ENCODE assay signal across 18 mouse cellular contexts in the genomic region with DNA sequence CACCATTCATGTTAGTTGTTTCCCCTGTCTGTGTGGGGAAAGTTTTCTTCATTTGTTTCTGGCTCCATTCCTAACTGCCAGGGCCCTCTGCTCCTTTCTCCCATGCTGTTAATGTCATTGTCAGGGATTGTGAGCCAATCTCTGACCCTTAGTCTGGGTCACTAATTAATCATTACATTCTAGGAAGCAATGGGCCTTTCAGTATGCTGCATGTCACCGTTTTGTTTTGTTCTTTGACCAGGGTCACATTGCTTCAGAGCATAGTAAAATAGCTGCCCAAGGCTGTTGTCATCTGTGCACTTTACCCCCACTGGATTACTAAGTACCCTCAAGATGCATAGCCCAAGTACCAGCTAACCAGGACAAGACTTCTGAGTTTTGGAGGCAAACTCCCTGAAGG. TPM values are rescaled to one million over a fixed set of nuclear protein-coding genes. Genes with fewer than 3 reads are reported as not detected.
A peak's percentile ranks its signal among the peaks of the same experiment; 100 is the strongest.
DNase-seq lines count a peak whose midpoint lies in the region; ATAC-seq lines count a peak whose summit lies in the region.
"Had no signal": no experiment of that assay in that cellular context is flagged by ENCODE, and none has a peak within 500 bp of the region (broad histone marks: within the 10 kb centered on the region; RNA-seq: fewer than 3 reads in every experiment).

No protein-coding gene starts in this region.

- no peaks in the 10 kb centered on the region for H3K27me3 ChIP-seq in liver, embryonic 13.5 days
- peaks cover 2% of the 10 kb centered on the region; the same call in 1 of the 2 replicates for H3K27me3 ChIP-seq in liver, embryonic 11.5 days (replicated peaks; ENCODE audit: control insufficient read depth, insufficient read depth, low read length)
- no peaks in the 10 kb centered on the region for H3K27me3 ChIP-seq in forebrain, embryonic 13.5 days
- peaks cover 18% of the 10 kb centered on the region; the same call in 1 of the 2 replicates for H3K27me3 ChIP-seq in hindbrain, embryonic 13.5 days
- H3K27me3 ChIP-seq: stomach, embryonic 15.5 days had no signal

- H3K36me3 ChIP-seq in liver, embryonic 13.5 days: no peaks in the 10 kb centered on the region
- H3K36me3 ChIP-seq in liver, embryonic 11.5 days (ENCODE audit: control insufficient read depth, insufficient read depth, low read length): no peaks in the 10 kb centered on the region
- H3K36me3 ChIP-seq in forebrain, embryonic 13.5 days (ENCODE audit: poor library complexity, severe bottlenecking): no peaks in the 10 kb centered on the region
- no peaks in the 10 kb centered on the region for H3K36me3 ChIP-seq in hindbrain, embryonic 13.5 days
- H3K36me3 ChIP-seq: heart, embryonic 13.5 days; limb, embryonic 13.5 days; neural tube, embryonic 12.5 days; stomach, embryonic 15.5 days had no signal

- no peak overlapping the region for H3K27ac ChIP-seq in liver, embryonic 13.5 days
- H3K27ac ChIP-seq in liver, embryonic 11.5 days (ENCODE audit: low read depth, low read length): no peak overlapping the region
- no peak overlapping the region for H3K27ac ChIP-seq in forebrain, embryonic 13.5 days
- H3K27ac ChIP-seq in hindbrain, embryonic 13.5 days: no peak overlapping the region
- H3K27ac ChIP-seq: heart, embryonic 13.5 days; limb, embryonic 13.5 days; macrophage; neural tube, embryonic 12.5 days; stomach, embryonic 15.5 days had no signal

- DNase-seq in liver, embryonic 13.5 days: no peak
- no peak for DNase-seq in liver, embryonic 11.5 days (ENCODE audit: low spot score)
- DNase-seq in kidney, adult 9 months: peak; percentile 78
- DNase-seq in kidney, postnatal 36 days: peak; percentile 15 to 63
- DNase-seq in lung, postnatal 36 days: peak; percentile 27
- no peak for DNase-seq in right cerebral cortex, postnatal 36 days (ENCODE audit: low spot score in 2 of 2)
- DNase-seq: cerebellum, adult 9-11 months; heart, postnatal 4 days; thymus, adult 2 months had no signal

- H3K4me1 ChIP-seq in liver, embryonic 13.5 days (replicated peaks): no peaks in the 10 kb centered on the region
- H3K4me1 ChIP-seq in liver, embryonic 11.5 days (replicated peaks; ENCODE audit: control insufficient read depth, insufficient read depth, low read length): no peaks in the 10 kb centered on the region
- H3K4me1 ChIP-seq in forebrain, embryonic 13.5 days: no peaks in the 10 kb centered on the region
- H3K4me1 ChIP-seq in hindbrain, embryonic 13.5 days (replicated peaks): no peaks in the 10 kb centered on the region
- H3K4me1 ChIP-seq: heart, embryonic 13.5 days; limb, embryonic 13.5 days; neural tube, embryonic 12.5 days; stomach, embryonic 15.5 days had no signal

- 31% methylated on average over 1 of the region's 1 CpGs for WGBS in liver, embryonic 13.5 days (ENCODE audit: insufficient replicate concordance)
- WGBS in liver, embryonic 11.5 days: 56% methylated on average over 1 of the region's 1 CpGs
- 33% methylated on average over 1 of the region's 1 CpGs for WGBS in forebrain, embryonic 13.5 days
- 27% methylated on average over 1 of the region's 1 CpGs for WGBS in hindbrain, embryonic 13.5 days

- 0 out of 2 replicates have a peak, but pooled peaks have one; percentile 43 for ATAC-seq in liver, embryonic 13.5 days (ENCODE audit: low read depth)
- ATAC-seq in liver, embryonic 11.5 days (replicated peaks; ENCODE audit: low FRiP score): no peak; the same call in 1 of the 2 replicates
- no peak for ATAC-seq in forebrain, embryonic 13.5 days
- ATAC-seq in hindbrain, embryonic 13.5 days (ENCODE audit: low FRiP score): no peak
- ATAC-seq: forebrain, embryonic 14.5 days had no signal

- no peak overlapping the region for H3K9ac ChIP-seq in liver, embryonic 13.5 days
- H3K9ac ChIP-seq in liver, embryonic 11.5 days (ENCODE audit: low read depth, low read length): no peak overlapping the region
- no peak overlapping the region for H3K9ac ChIP-seq in forebrain, embryonic 13.5 days
- no peak overlapping the region for H3K9ac ChIP-seq in hindbrain, embryonic 13.5 days
- H3K9ac ChIP-seq: heart, embryonic 13.5 days; limb, embryonic 13.5 days; neural tube, embryonic 12.5 days; stomach, embryonic 15.5 days had no signal

- H3K9me3 ChIP-seq in liver, embryonic 13.5 days (replicated peaks): no peaks in the 10 kb centered on the region
- H3K9me3 ChIP-seq in liver, embryonic 11.5 days (ENCODE audit: control insufficient read depth, low read length): no peaks in the 10 kb centered on the region
- H3K9me3 ChIP-seq in forebrain, embryonic 13.5 days (replicated peaks): no peaks in the 10 kb centered on the region
- H3K9me3 ChIP-seq in hindbrain, embryonic 13.5 days: no peaks in the 10 kb centered on the region
- H3K9me3 ChIP-seq: heart, embryonic 13.5 days; limb, embryonic 13.5 days; neural tube, embryonic 12.5 days; stomach, embryonic 15.5 days had no signal

- no peak overlapping the region for H3K4me3 ChIP-seq in liver, embryonic 13.5 days (replicated peaks)
- no peak overlapping the region for H3K4me3 ChIP-seq in liver, embryonic 11.5 days (ENCODE audit: low read depth, low read length)
- H3K4me3 ChIP-seq in forebrain, embryonic 13.5 days: no peak overlapping the region
- H3K4me3 ChIP-seq in hindbrain, embryonic 13.5 days: no peak overlapping the region
- H3K4me3 ChIP-seq: heart, embryonic 13.5 days; limb, embryonic 13.5 days; neural tube, embryonic 12.5 days; stomach, embryonic 15.5 days had no signal

- H3K4me2 ChIP-seq in liver, embryonic 13.5 days: no peak overlapping the region
- H3K4me2 ChIP-seq in liver, embryonic 11.5 days: no peak overlapping the region
- no peak overlapping the region for H3K4me2 ChIP-seq in forebrain, embryonic 13.5 days
- H3K4me2 ChIP-seq in hindbrain, embryonic 13.5 days: no peak overlapping the region
- H3K4me2 ChIP-seq: heart, embryonic 13.5 days; limb, embryonic 13.5 days; midbrain, embryonic 11.5 days; neural tube, embryonic 12.5 days; stomach, embryonic 15.5 days had no signal

RNA-seq across cellular contexts. Expression of a gene that starts 36.0 kb away (rescaled TPM):
- 0.20 TPM in 2 replicates for polyA plus RNA-seq in liver, embryonic 13.5 days (2015; fragmentation: Nextera tagmentation; extraction: Ambion mirVana)
- 0.11 and 0.47 TPM in 2 replicates for polyA plus RNA-seq in liver, embryonic 11.5 days (2014; fragmentation: Nextera tagmentation; extraction: Ambion mirVana)
- polyA plus RNA-seq in forebrain, embryonic 13.5 days (2015; fragmentation: Nextera tagmentation; extraction: Ambion mirVana): 0.48 and 0.92 TPM in 2 replicates
- polyA plus RNA-seq in hindbrain, embryonic 13.5 days (2015; fragmentation: Nextera tagmentation; extraction: Ambion mirVana): 0.83 and 1.4 TPM in 2 replicates
- polyA plus RNA-seq: macrophage had no signal

Comparison
In these comparisons a context has a peak if more than half of its experiments do, and no peak if none do; other contexts are left out.
1. DNase-seq: peak in kidney, adult 9 months (single experiment), kidney, postnatal 36 days (2 of 2) and lung, postnatal 36 days (single experiment); none in liver, embryonic 13.5 days (single experiment), liver, embryonic 11.5 days (single experiment) and right cerebral cortex, postnatal 36 days (0 of 2).